Mouse (Mus musculus): ENCODE results near the gene Lrch1. TPM values are rescaled to one million over a fixed set of nuclear protein-coding genes. Genes with fewer than 3 reads are reported as not detected.
A peak's percentile ranks its signal among the peaks of the same experiment; 100 is the strongest.

The Lrch1 gene
- polyA plus RNA-seq, 1 experiment from 2014 or later = 16.6 TPM

GRCm38 (mm10) chr14:74921471-74921870 is 26.2 kb downstream of the Lrch1 start:
- no peak overlapping the region for H3K4me3 ChIP-seq
- H3K27ac ChIP-seq (ENCODE audit: poor library complexity, severe bottlenecking) = no peak overlapping the region
- ATAC-seq (ENCODE audit: insufficient number of reproducible peaks, low FRiP score) = no peak
- 87% methylated on average over 9 of the region's 9 CpGs for WGBS
- peaks cover 63% of the 10 kb centered on the region for H3K4me1 ChIP-seq (replicated peaks)
- 0 out of 2 replicates have a peak, but pooled peaks cover 8% of the 10 kb centered on the region for H3K9me3 ChIP-seq (replicated peaks)
- no peak overlapping the region for H3K4me2 ChIP-seq
- H3K9ac ChIP-seq = no peak overlapping the region
- H3K36me3 ChIP-seq = peaks cover 8% of the 10 kb centered on the region; the same call in 1 of the 2 replicates
- H3K27me3 ChIP-seq (replicated peaks) = no peaks in the 10 kb centered on the region

GRCm38 (mm10) chr14:74919132-74919531 is 28.5 kb downstream of the Lrch1 start:
- no peak overlapping the region for H3K4me2 ChIP-seq
- no peaks in the 10 kb centered on the region for H3K27me3 ChIP-seq (replicated peaks)
- no peak overlapping the region for H3K4me3 ChIP-seq
- no peak overlapping the region for H3K9ac ChIP-seq
- no peak overlapping the region for H3K27ac ChIP-seq (ENCODE audit: poor library complexity, severe bottlenecking)
- no peak for ATAC-seq (ENCODE audit: insufficient number of reproducible peaks, low FRiP score)
- peaks cover 62% of the 10 kb centered on the region for H3K4me1 ChIP-seq (replicated peaks)
- 75% methylated on average over 7 of the region's 7 CpGs for WGBS
- no peaks in the 10 kb centered on the region for H3K9me3 ChIP-seq (replicated peaks)
- H3K36me3 ChIP-seq = peaks cover 8% of the 10 kb centered on the region; the same call in 1 of the 2 replicates

GRCm38 (mm10) chr14:74918521-74919103 is 29.1 kb downstream of the Lrch1 start:
- WGBS = 75% methylated on average over 5 of the region's 5 CpGs
- H3K4me2 ChIP-seq = no peak overlapping the region
- H3K27ac ChIP-seq (ENCODE audit: poor library complexity, severe bottlenecking) = no peak overlapping the region
- no peaks in the 10 kb centered on the region for H3K9me3 ChIP-seq (replicated peaks)
- no peaks in the 10 kb centered on the region for H3K27me3 ChIP-seq (replicated peaks)
- H3K36me3 ChIP-seq = peaks cover 8% of the 10 kb centered on the region; the same call in 1 of the 2 replicates
- H3K4me3 ChIP-seq = no peak overlapping the region
- H3K9ac ChIP-seq = no peak overlapping the region
- no peak for ATAC-seq (ENCODE audit: insufficient number of reproducible peaks, low FRiP score)
- H3K4me1 ChIP-seq (replicated peaks) = peaks cover 62% of the 10 kb centered on the region

GRCm38 (mm10) chr14:74917504-74918124 is 30.1 kb downstream of the Lrch1 start:
- Histone ChIP-seq H3K4me1 (replicated peaks) (peaks cover 61% of the 10 kb centered on the region), H3K36me3 (peaks cover 8% of the 10 kb centered on the region; the same call in 1 of the 2 replicates), H3K4me2 (no peak overlapping the region), H3K27me3 (replicated peaks) (no peaks in the 10 kb centered on the region), H3K9me3 (replicated peaks) (no peaks in the 10 kb centered on the region), H3K27ac (ENCODE audit: poor library complexity, severe bottlenecking) (no peak overlapping the region), H3K4me3 (no peak overlapping the region), H3K9ac (no peak overlapping the region)
- no peak for ATAC-seq (ENCODE audit: insufficient number of reproducible peaks, low FRiP score)
- 62% methylated on average over 5 of the region's 5 CpGs for WGBS

- WGBS = 81% methylated on average over 4 of the region's 4 CpGs
- Histone ChIP-seq H3K4me1 (replicated peaks) (peaks cover 57% of the 10 kb centered on the region), H3K36me3 (peaks cover 8% of the 10 kb centered on the region; the same call in 1 of the 2 replicates), H3K9me3 (replicated peaks) (no peaks in the 10 kb centered on the region), H3K4me2 (no peak overlapping the region), H3K4me3 (no peak overlapping the region), H3K27me3 (replicated peaks) (no peaks in the 10 kb centered on the region), H3K27ac (ENCODE audit: poor library complexity, severe bottlenecking) (no peak overlapping the region), H3K9ac (no peak overlapping the region)
- no peak for ATAC-seq (ENCODE audit: insufficient number of reproducible peaks, low FRiP score)
Measured at GRCm38 (mm10) chr14:74916691-74917090, 31.0 kb downstream of the Lrch1 start.

GRCm38 (mm10) chr14:74916075-74916474 is 31.6 kb downstream of the Lrch1 start:
- Histone ChIP-seq H3K4me2 (no peak overlapping the region), H3K36me3 (peaks cover 8% of the 10 kb centered on the region; the same call in 1 of the 2 replicates), H3K4me3 (no peak overlapping the region), H3K9me3 (replicated peaks) (no peaks in the 10 kb centered on the region), H3K27ac (ENCODE audit: poor library complexity, severe bottlenecking) (no peak overlapping the region), H3K9ac (no peak overlapping the region), H3K4me1 (replicated peaks) (peaks cover 57% of the 10 kb centered on the region), H3K27me3 (replicated peaks) (no peaks in the 10 kb centered on the region)
- WGBS = 85% methylated on average over 8 of the region's 8 CpGs
- ATAC-seq (ENCODE audit: insufficient number of reproducible peaks, low FRiP score) = no peak

GRCm38 (mm10) chr14:74915658-74916057 is 32.0 kb downstream of the Lrch1 start:
- H3K4me3 ChIP-seq = no peak overlapping the region
- 75% methylated on average over 2 of the region's 2 CpGs for WGBS
- H3K36me3 ChIP-seq = peaks cover 6% of the 10 kb centered on the region; the same call in 1 of the 2 replicates
- H3K9ac ChIP-seq = no peak overlapping the region
- no peak for ATAC-seq (ENCODE audit: insufficient number of reproducible peaks, low FRiP score)
- no peak overlapping the region for H3K27ac ChIP-seq (ENCODE audit: poor library complexity, severe bottlenecking)
- H3K4me2 ChIP-seq = no peak overlapping the region
- H3K9me3 ChIP-seq (replicated peaks) = no peaks in the 10 kb centered on the region
- peaks cover 60% of the 10 kb centered on the region for H3K4me1 ChIP-seq (replicated peaks)
- no peaks in the 10 kb centered on the region for H3K27me3 ChIP-seq (replicated peaks)

- 68% methylated on average over 9 of the region's 9 CpGs for WGBS
- no peak for ATAC-seq (ENCODE audit: insufficient number of reproducible peaks, low FRiP score)
- H3K4me1 ChIP-seq (replicated peaks) = peaks cover 66% of the 10 kb centered on the region
Measured at GRCm38 (mm10) chr14:74915025-74915424, 32.7 kb downstream of the Lrch1 start.

GRCm38 (mm10) chr14:74913381-74914230 is 34.1 kb downstream of the Lrch1 start:
- Histone ChIP-seq H3K4me3 (no peak overlapping the region), H3K9me3 (replicated peaks) (no peaks in the 10 kb centered on the region), H3K9ac (no peak overlapping the region), H3K27me3 (replicated peaks) (no peaks in the 10 kb centered on the region), H3K4me2 (no peak overlapping the region), H3K36me3 (no peaks in the 10 kb centered on the region), H3K27ac (ENCODE audit: poor library complexity, severe bottlenecking) (no peak overlapping the region; the same call in 1 of the 2 replicates), H3K4me1 (replicated peaks) (peaks cover 61% of the 10 kb centered on the region)
- WGBS = 78% methylated on average over 20 of the region's 20 CpGs
- no peak for ATAC-seq (ENCODE audit: insufficient number of reproducible peaks, low FRiP score)

More at GRCm38 (mm10) chr14:74915025-74915424, 32.7 kb downstream of the Lrch1 start:
- Histone ChIP-seq H3K27me3 (replicated peaks) (no peaks in the 10 kb centered on the region), H3K4me3 (no peak overlapping the region), H3K4me2 (no peak overlapping the region), H3K9me3 (replicated peaks) (no peaks in the 10 kb centered on the region), H3K9ac (no peak overlapping the region), H3K27ac (ENCODE audit: poor library complexity, severe bottlenecking) (no peak overlapping the region), H3K36me3 (no peaks in the 10 kb centered on the region)

GRCm38 (mm10) chr14:74910363-74910762 is 37.3 kb downstream of the Lrch1 start:
- H3K4me2 ChIP-seq = no peak overlapping the region
- H3K27ac ChIP-seq (ENCODE audit: poor library complexity, severe bottlenecking) = no peak overlapping the region
- no peaks in the 10 kb centered on the region for H3K27me3 ChIP-seq (replicated peaks)
- H3K9ac ChIP-seq = no peak overlapping the region
- H3K9me3 ChIP-seq (replicated peaks) = no peaks in the 10 kb centered on the region
- peak; percentile 33; the same call in 1 of the 2 replicates for ATAC-seq (ENCODE audit: insufficient number of reproducible peaks, low FRiP score)
- no peak overlapping the region for H3K4me3 ChIP-seq
- 49% methylated on average over 5 of the region's 5 CpGs for WGBS
- peaks cover 46% of the 10 kb centered on the region for H3K4me1 ChIP-seq (replicated peaks)
- H3K36me3 ChIP-seq = no peaks in the 10 kb centered on the region

GRCm38 (mm10) chr14:74909021-74909420 is 38.7 kb downstream of the Lrch1 start:
- H3K36me3 ChIP-seq = no peaks in the 10 kb centered on the region
- no peak for ATAC-seq (ENCODE audit: insufficient number of reproducible peaks, low FRiP score)
- no peaks in the 10 kb centered on the region for H3K9me3 ChIP-seq (replicated peaks)
- no peak overlapping the region for H3K4me3 ChIP-seq
- H3K4me2 ChIP-seq = no peak overlapping the region
- H3K4me1 ChIP-seq (replicated peaks) = peaks cover 34% of the 10 kb centered on the region
- 76% methylated on average over 8 of the region's 8 CpGs for WGBS
- no peak overlapping the region for H3K9ac ChIP-seq
- no peaks in the 10 kb centered on the region for H3K27me3 ChIP-seq (replicated peaks)
- no peak overlapping the region for H3K27ac ChIP-seq (ENCODE audit: poor library complexity, severe bottlenecking)

Data from heart, embryonic 12.5 days (tissue).